Mouse (Mus musculus): ENCODE measurements at regions not wholly inside any gene's neighbourhood (a gene's known extent, or its start where the extent isn't known, plus 50 kb on each side); places are given as distances from the start of the nearest gene placed in this dataset.

DNA sequence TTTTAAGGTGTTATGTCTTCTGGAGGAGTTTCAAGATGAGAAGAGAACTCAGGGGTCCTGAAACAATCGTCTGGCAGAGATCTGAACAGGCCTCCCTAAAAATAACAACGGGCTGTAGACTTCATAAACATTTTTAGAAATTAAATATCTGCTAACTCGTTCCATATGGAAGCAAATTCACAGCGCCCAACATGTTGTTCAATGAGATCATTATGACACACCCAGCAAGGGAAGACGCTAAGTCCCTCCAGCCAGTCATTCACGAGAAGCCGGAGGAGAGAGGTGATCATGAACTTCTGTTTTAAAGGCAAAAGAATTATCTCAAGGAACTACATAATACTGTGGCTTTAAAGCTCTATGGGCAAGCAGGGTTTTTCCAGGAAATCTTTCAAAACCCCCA lies 334.8 kb downstream of the Efna5 start:
- DNase-seq, result peak; percentile 16

DNA sequence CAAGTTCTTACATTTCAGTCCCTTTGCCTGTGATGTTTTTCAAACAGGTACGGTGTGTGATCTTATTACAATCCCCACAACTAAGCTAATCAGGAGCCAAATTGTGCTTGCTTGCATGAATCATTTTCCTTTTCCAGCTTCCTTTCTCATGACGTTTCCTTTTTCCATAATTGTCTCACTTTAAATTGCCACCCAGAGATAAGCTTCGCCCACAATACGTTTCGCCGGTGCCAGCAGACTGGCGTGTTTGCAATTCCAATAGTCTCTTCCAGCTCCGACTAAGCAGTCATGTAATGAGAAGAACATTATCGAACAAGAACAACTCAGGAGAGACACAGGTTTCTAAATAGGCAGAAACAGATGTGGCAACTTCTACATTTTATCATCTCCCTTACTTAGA lies 335.8 kb downstream of the Efna5 start:
- no peak for DNase-seq

GRCm38 (mm10) chr17:62543056-62543975 lies 337.8 kb downstream of the Efna5 start:
- DNase-seq, result no peak

DNA sequence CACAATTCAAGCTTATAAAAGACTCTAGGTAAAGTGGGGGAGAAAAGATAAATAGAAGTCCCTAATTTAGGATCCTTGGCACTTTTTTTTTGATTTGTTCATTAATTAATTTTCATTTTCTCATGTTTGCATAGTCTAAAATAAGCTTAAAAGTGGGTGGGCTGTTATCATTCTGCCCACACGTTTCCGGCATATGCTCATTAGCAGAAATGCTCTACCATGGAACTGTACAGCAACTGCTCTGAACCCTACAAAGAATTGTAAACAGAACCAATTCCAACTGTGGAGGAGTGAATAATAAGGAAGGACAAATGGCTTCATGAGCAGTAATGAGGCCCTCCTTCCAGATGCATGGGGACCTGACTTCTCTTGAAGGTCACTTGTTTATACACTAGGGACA lies 351.2 kb downstream of the Efna5 start:
- DNase-seq, result no peak

DNA sequence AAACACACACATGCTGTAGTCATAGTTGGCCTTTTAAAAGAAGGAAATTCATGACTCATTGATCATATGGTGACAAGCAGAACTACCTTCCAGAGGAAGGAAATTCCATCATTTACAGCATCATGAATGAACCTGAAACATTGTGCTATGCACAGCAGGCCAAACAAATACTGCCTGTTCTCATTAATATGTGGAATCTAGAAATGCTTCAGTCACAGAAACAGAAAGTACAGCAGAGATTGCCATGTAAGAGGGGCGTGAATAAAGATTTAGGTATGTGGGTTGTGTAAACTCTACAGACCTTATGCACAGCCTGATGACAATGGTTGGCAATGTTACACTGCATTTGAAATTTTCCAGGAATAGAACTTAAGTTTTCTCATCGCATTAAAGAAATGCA lies 353.6 kb downstream of the Efna5 start:
- no peak for DNase-seq

- peak; percentile 15 for DNase-seq
These were observed 367.5 kb downstream of the Efna5 start for GRCm38 (mm10) chr17:62513635-62514034.

- no peak for DNase-seq
These were observed 370.9 kb downstream of the Efna5 start for GRCm38 (mm10) chr17:62510184-62510583.

DNA sequence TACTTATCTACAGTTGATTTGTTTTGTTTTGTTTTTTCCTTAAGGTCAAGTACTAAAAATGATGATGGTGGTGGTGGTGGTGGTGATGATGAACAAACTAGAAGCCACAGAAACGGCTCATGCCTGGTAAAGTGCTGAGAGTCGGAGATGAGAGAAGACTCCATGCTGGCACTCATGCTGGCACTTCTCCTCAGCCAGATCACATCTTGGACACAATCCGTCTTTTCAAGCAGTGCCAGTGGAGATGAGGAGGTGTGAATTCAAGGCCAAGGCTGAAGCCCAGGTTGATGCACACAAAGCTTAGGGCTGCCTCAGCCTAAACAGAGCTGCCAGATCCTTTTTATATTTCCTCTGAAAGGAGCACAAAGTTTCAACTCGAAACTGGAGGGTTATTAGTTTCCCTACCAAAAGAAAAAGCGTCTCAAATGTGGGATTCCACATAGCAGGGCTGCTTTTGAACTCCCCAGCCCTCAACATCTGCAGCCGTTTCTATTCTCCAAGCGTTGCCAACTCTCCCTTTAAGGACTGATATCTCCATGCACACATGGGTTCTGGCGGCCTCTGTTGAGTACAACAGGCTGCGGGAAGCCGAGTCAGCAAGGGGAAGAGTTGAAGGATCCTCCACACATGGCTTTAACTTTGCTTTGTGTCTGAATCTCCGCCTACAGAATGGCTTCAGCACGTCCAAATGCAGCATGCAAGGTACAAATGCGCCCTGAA lies 373.2 kb downstream of the Efna5 start:
- no peak for DNase-seq

DNA sequence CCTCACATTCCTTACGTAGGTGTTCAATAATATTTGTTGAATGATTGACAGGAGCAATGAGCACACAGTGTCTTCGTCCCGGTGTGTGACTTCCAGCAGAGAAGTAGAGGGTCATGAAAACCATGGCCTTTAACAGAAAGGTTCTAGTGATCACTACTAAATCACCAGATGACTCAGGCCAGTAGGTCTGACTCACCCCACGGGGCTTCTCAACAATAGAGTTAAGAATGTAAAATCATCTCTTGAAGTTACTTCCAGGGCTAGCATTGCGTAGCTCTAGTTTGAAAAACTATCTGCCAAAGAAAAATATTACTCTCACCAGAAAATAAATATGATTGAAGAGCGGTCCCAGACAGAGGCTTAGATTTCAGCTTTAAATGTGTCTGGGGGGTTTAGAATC lies 376.4 kb downstream of the Efna5 start:
- no peak for DNase-seq

DNA sequence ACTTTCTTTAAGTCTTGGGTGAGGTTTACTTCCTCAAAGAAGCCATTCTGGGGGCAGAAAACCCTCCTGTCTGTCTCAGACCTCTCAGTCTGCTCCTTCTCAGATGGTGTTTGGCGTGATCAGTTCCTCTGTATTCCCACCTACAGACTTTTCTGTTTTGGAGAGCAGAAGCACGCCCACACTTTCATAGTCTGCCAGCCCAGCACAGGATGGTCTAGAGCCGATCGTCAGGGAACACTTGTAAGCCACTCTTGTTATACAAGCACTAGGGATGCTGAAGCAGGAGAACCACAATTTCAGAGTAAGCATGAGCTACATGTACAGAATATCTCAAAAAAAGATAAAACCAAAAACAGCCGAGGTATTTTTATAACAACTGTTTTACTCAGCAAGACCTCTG lies 410.4 kb downstream of the Efna5 start:
- no peak for DNase-seq

DNA sequence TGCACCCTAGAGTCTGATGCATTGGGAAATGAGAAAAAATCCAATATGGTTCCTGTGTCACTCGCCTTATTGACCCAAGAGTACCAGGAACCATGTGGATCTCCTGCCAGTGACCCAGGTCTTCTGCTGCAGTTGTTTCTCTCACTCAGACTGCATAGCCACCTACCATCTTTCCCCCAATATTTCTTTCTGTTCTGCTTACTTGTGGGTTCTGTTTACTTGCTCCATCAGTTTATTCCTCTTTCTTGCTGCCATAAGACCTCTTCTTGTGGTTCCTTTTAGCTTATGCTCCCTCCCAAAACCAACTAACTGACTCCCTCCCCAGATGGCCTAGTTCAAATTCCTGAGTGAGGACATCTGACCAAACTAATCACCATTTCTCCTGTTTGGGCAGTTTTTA lies 411.8 kb downstream of the Efna5 start:
- no peak for DNase-seq

- no peak for DNase-seq
These were observed 412.3 kb downstream of the Efna5 start for GRCm38 (mm10) chr17:62468859-62469258.

- no peak for DNase-seq
These were observed 414.0 kb downstream of the Efna5 start for GRCm38 (mm10) chr17:62467072-62467471.

GRCm38 (mm10) chr17:62464994-62465393 lies 416.1 kb downstream of the Efna5 start:
- DNase-seq, result no peak

GRCm38 (mm10) chr17:62464228-62464627 lies 416.9 kb downstream of the Efna5 start:
- no peak for DNase-seq

DNA sequence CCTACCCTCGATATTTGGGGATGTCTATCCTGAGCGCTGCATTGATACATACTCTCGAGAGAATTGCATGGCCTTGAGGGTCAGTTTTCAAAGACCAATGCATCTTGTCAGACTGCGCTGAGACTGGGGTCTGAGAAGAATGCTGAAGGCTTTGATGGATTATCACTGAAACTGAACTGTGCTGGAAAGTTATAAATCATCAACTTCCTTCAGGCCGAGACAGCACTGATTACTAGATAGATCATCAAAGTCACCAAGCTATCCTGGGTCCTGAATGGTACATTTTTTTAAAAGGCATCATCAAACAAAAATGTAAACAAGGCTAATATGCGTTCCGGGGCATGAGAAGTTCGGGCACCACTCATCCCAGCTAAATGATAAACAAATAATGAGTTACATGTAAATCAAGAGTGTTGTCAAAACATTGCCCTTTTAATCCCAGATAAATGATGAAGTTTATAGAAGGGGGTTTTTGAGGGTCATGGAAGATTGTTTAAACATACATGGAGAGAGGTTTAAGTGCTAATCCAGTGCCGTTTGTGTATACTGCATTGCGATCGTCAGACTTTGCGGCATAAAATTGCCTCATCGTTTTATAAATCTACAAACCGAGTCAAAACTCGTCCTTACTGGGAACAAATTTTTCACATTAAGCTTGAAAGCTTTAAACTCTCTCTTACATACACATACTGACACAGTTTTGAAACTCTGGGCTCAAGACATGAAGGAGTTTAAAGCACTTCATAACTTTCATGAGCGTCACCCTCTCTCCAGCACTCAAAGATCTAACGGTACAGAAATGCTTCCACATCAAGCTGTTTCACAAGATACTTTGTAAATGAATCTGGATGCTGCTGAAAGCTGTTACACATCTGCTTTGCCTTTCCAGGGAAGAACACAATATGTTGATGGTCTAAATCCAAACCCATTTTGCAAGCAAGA lies 419.5 kb downstream of the Efna5 start:
- DNase-seq, result peak; percentile 41

DNA sequence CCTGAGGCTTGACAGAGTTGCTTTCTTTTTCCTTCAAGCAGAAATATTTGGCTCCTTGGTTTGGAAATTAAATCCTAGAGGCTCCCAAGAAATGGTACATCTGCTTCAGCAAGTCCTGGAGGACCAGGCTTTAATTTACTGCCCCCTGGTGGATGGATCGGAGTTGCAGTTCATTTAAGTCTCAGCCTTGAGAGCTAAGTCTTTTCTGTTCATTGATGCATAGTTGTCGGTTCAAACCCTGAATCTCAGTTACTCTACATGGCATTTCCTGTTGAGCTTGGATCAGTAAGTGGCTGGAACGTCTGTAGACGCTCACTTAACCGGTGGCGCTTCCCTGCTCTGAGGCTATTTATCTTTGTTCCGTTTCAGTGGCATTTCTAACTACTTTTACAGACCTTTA lies 422.2 kb downstream of the Efna5 start:
- peak; percentile 75 for DNase-seq

DNA sequence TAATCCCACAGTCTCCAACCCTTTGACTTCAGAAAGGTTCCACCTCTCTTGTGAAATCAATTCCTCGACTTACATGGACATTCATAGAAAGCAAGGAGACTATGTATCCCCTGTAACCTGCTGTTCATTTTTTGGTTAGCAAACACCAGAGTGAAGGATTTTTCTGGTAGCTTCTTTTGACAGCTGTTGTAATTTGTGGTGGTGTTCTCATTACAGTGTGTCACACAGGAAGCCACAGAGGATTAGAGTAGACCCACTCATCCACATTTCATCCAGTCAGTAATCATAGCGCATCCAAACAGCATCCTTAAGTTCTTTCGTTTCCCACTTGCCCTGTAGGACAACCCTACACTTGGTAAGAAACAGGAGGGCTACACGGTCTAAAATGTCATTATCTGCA lies 443.1 kb downstream of the Efna5 start:
- no peak for DNase-seq

DNA sequence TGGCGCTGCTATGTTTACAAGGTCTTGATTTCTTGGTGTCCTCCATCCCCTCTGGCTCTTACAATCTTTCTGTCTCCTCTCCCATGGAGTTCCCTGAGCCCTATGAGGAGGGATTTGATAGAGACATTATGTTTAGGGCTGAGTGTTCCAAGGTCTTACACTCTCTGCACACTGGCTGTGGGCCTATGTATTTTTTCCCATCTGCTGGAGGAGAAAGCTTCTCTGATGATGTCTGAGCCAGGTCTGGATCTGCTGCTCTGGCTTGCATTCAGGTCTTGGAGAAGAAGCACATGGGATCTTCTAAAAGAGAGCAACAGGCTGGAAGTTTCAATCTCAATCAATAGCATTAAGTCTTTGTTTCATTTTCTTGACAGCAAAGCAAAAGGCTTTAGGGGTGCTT lies 445.1 kb downstream of the Efna5 start:
- no peak for DNase-seq

GRCm38 (mm10) chr17:62423476-62424385 lies 457.4 kb downstream of the Efna5 start:
- peak; percentile 13 for DNase-seq

- DNase-seq, result no peak
These were observed 463.5 kb downstream of the Efna5 start for GRCm38 (mm10) chr17:62417584-62417983.

DNA sequence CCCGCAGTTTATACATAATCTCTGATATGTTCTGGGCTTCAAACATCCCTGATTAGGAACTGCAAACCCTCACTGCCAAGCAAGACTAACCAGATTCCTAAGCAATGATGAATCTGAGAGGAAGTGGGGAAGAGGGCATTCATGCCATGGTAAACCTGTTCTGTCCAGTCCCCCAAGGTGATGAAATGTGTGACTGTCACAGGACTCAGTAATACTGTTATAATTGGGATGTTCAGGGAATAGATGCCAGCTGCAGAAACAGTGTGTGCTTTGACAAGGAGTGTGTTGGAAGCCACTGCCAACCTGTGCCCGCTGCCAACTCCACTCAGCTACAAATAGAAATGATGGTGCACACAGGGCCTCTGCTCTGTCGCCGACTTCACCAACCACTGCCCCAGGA lies 466.0 kb downstream of the Efna5 start:
- DNase-seq, result no peak

Data from embryo, embryonic 11 days (tissue).